Comparison of ENCODE assay signal across 12 mouse cellular contexts in genomic region chr3:142561045-142561646, GRCm38 (mm10). TPM values are rescaled to one million over a fixed set of nuclear protein-coding genes. Genes with fewer than 3 reads are reported as not detected.
DNase-seq lines count a peak whose midpoint lies in the region; ATAC-seq and TF ChIP-seq lines count a peak whose summit lies in the region.
"Had no signal": no experiment of that assay in that cellular context is flagged by ENCODE, and none has a peak within 500 bp of the region (broad histone marks: within the 10 kb centered on the region; RNA-seq: fewer than 3 reads in every experiment).

No protein-coding gene starts in this region.

- no peak for TF ChIP-seq POLR2A in CH12.LX (IDR thresholded peaks at IDR 0.05; ENCODE audit: low read depth, low read length)

- in situ Hi-C loops in CH12.LX (cut with MboI; ENCODE audit: low pct_ligation_motif_present, low pct_unique_long_range_greater_than_20kb, low sequenced_read_pairs), result loop anchor here (5.0 to 10.0 kb wide), 2 partner anchors 69 to 144 kb away; partner anchors contain the start of genes Gbp5 and Kyat3

- peak overlapping the region; percentile 60; the same call in 1 of the 2 replicates for H3K4me2 ChIP-seq in liver, embryonic 13.5 days
- H3K4me2 ChIP-seq in CH12.LX (ENCODE audit: insufficient read depth, low read depth, poor library complexity, severe bottlenecking), result peak overlapping the region; percentile 97

- no peak; the same call in 1 of the 2 replicates for TF ChIP-seq EP300 in CH12.LX (IDR thresholded peaks at IDR 0.05; ENCODE audit: low read length)

- no peak for DNase-seq in liver, embryonic 13.5 days
- no peak for DNase-seq in liver
- no peak for DNase-seq in CH12.LX (ENCODE audit: extremely low read depth)
- DNase-seq in ovary, adult 18-20 months (ENCODE audit: low spot score), result no peak
- DNase-seq in frontal cortex, postnatal 14 days (ENCODE audit: low spot score in 2 of 2), result no peak
- DNase-seq in urinary bladder, postnatal 4 days (ENCODE audit: low spot score in 2 of 2), result no peak

- H3K4me3 ChIP-seq in liver, embryonic 13.5 days (replicated peaks), result no peak overlapping the region
- H3K4me3 ChIP-seq in CH12.LX (replicated peaks in 1 of 3; ENCODE audit: low read depth in 2 of 3, low read length in 2 of 3, poor library complexity in 1 of 3), result peak overlapping the region; percentile 55 to 69 (median 64)

- ATAC-seq in liver, embryonic 13.5 days (ENCODE audit: low read depth), result no peak
- ATAC-seq in erythroblast, adult 5-6 weeks (replicated peaks; ENCODE audit: low FRiP score, poor library complexity, severe bottlenecking), result 0 out of 2 replicates have a peak, but pooled peaks have one; percentile 25
- peak; percentile 4; the same call in 1 of the 2 replicates for ATAC-seq in megakaryocyte progenitor cell, adult 5-6 weeks (replicated peaks; ENCODE audit: poor library complexity)

- 0 out of 2 replicates have a peak, but pooled peaks cover 3% of the 10 kb centered on the region for H3K4me1 ChIP-seq in liver, embryonic 13.5 days (replicated peaks)
- H3K4me1 ChIP-seq in CH12.LX (ENCODE audit: control insufficient read depth in 1 of 2, insufficient read depth in 2 of 2), result peaks cover 12 to 35% of the 10 kb centered on the region in 2 experiments
- H3K4me1 ChIP-seq: heart, embryonic 10.5 days; hindbrain, embryonic 15.5 days; lung, embryonic 15.5 days had no signal

- H3K27me3 ChIP-seq in liver, embryonic 13.5 days, result no peaks in the 10 kb centered on the region
- H3K27me3 ChIP-seq in CH12.LX (replicated peaks), result no peaks in the 10 kb centered on the region
- H3K27me3 ChIP-seq: hindbrain, embryonic 15.5 days; lung, embryonic 15.5 days had no signal

- H3K9me3 ChIP-seq in liver, embryonic 13.5 days (replicated peaks), result no peaks in the 10 kb centered on the region
- H3K9me3 ChIP-seq in CH12.LX (replicated peaks; ENCODE audit: low read length), result no peaks in the 10 kb centered on the region
- H3K9me3 ChIP-seq: heart, embryonic 10.5 days; hindbrain, embryonic 15.5 days; lung, embryonic 15.5 days had no signal

- no peak overlapping the region for H3K9ac ChIP-seq in liver, embryonic 13.5 days
- peak overlapping the region; percentile 78 for H3K9ac ChIP-seq in CH12.LX (ENCODE audit: insufficient read depth, low read depth)
- H3K9ac ChIP-seq: hindbrain, embryonic 15.5 days had no signal

- no peak for TF ChIP-seq CTCF in CH12.LX (conservative IDR thresholded peaks at IDR 0.05 in 1 of 2, IDR thresholded peaks at IDR 0.05 in 1 of 2; ENCODE audit: low read depth in 2 of 2, low read length in 2 of 2)

- 66% methylated on average over 14 of the region's 14 CpGs for whole genome bisulfite sequencing in liver, embryonic 13.5 days (ENCODE audit: insufficient replicate concordance)

- no peak overlapping the region for H3K27ac ChIP-seq in liver, embryonic 13.5 days
- H3K27ac ChIP-seq in CH12.LX (ENCODE audit: insufficient read depth, low read depth), result peak overlapping the region; percentile 92; the same call in 1 of the 2 replicates
- H3K27ac ChIP-seq: hindbrain, embryonic 15.5 days had no signal

- dilution Hi-C loops in CH12.LX (cut with MboI; ENCODE audit: extremely low pct_ligation_motif_present, extremely low pct_unique_long_range_greater_than_20kb, low sequenced_read_pairs), result no loop called here

- no peak for TF ChIP-seq RAD21 in CH12.LX (IDR thresholded peaks at IDR 0.05; ENCODE audit: low read depth, low read length)

- H3K79me2 ChIP-seq in CH12.LX (replicated peaks; ENCODE audit: control insufficient read depth, extremely low read depth, insufficient read depth, poor library complexity, severe bottlenecking), result peaks cover 18% of the 10 kb centered on the region

- H3K36me3 ChIP-seq in liver, embryonic 13.5 days, result no peaks in the 10 kb centered on the region
- H3K36me3 ChIP-seq in CH12.LX (replicated peaks in 1 of 2; ENCODE audit: control insufficient read depth in 1 of 2, insufficient read depth in 1 of 2, low read length in 1 of 2), result peaks cover 18 to 35% of the 10 kb centered on the region in 2 experiments
- H3K36me3 ChIP-seq: heart, embryonic 10.5 days; hindbrain, embryonic 15.5 days; lung, embryonic 15.5 days had no signal

TF ChIP-seq in CH12.LX, 34 proteins besides CTCF, POLR2A, EP300 and RAD21 (continues in another document):
- TF ChIP-seq POLR2AphosphoS2 (IDR thresholded peaks at IDR 0.05; ENCODE audit: low read depth, low read length) (0 out of 2 replicates have a peak, but pooled peaks have one; percentile 6), ETS1 (conservative IDR thresholded peaks at IDR 0.05; ENCODE audit: low read depth, low read length) (no peak), ELF1 (IDR thresholded peaks at IDR 0.05; ENCODE audit: low read depth, low read length) (no peak), PAX5 (IDR thresholded peaks at IDR 0.05; ENCODE audit: low read length) (no peak), TBP (conservative IDR thresholded peaks at IDR 0.05; ENCODE audit: low read depth, low read length) (no peak), JUND (conservative IDR thresholded peaks at IDR 0.05; ENCODE audit: low read depth, low read length) (no peak), BHLHE40 (IDR thresholded peaks at IDR 0.05; ENCODE audit: low read depth, low read length) (peak; percentile 88), ZNF384 (IDR thresholded peaks at IDR 0.05; ENCODE audit: low read depth, low read length) (no peak), IRF4 (IDR thresholded peaks at IDR 0.05; ENCODE audit: low read depth, low read length) (no peak; the same call in 1 of the 2 replicates), CHD2 (IDR thresholded peaks at IDR 0.05; ENCODE audit: low read length) (no peak), USF1 (IDR thresholded peaks at IDR 0.05; ENCODE audit: low read depth, low read length) (no peak), RCOR1 (conservative IDR thresholded peaks at IDR 0.05; ENCODE audit: low read depth, low read length) (no peak), ZMIZ1 (IDR thresholded peaks at IDR 0.05; ENCODE audit: low read depth, low read length) (0 out of 2 replicates have a peak, but pooled peaks have one; percentile 14), JUN (IDR thresholded peaks at IDR 0.05; ENCODE audit: insufficient read depth, low read depth, low read length) (no peak; the same call in 1 of the 2 replicates), HCFC1 (IDR thresholded peaks at IDR 0.05; ENCODE audit: low read depth, low read length) (no peak), ZKSCAN1 (IDR thresholded peaks at IDR 0.05; ENCODE audit: borderline replicate concordance, low read depth, low read length) (no peak), NRF1 (IDR thresholded peaks at IDR 0.05; ENCODE audit: low read depth, low read length) (no peak), MAX (IDR thresholded peaks at IDR 0.05; ENCODE audit: low read length) (peak; percentile 95), MXI1 (IDR thresholded peaks at IDR 0.05; ENCODE audit: low read depth, low read length) (peak; percentile 96), MYC (IDR thresholded peaks at IDR 0.05; ENCODE audit: low read depth, low read length) (peak; percentile 97), NELFE (IDR thresholded peaks at IDR 0.05; ENCODE audit: low read depth, low read length) (no peak), E2F4 (IDR thresholded peaks at IDR 0.05; ENCODE audit: insufficient replicate concordance, low read depth, low read length) (no peak), MAZ (IDR thresholded peaks at IDR 0.05; ENCODE audit: low read depth, low read length) (0 out of 2 replicates have a peak, but pooled peaks have one; percentile 15), ZC3H11A (IDR thresholded peaks at IDR 0.05; ENCODE audit: low read depth, low read length) (no peak), UBTF (IDR thresholded peaks at IDR 0.05; ENCODE audit: low read depth, low read length) (no peak)

RNA-seq across cellular contexts. Expression of gene Gbp3, which starts 1.3 kb away (rescaled TPM):
- polyA plus RNA-seq in liver, embryonic 13.5 days (2015; fragmentation: Nextera tagmentation; extraction: Ambion mirVana), result 1.2 and 1.6 TPM in 2 replicates
- total RNA-seq in CH12.LX (2012; rRNA removed) (80.8 and 91.4 TPM in 2 replicates), CH12.LX (2014; rRNA removed) (89.0 and 99.1 TPM in 2 replicates)
- 90.6 and 111 TPM in 2 replicates for polyA plus RNA-seq in CH12.LX (2012; ENCODE audit: insufficient read length, low read depth)
- total RNA-seq in erythroblast, adult 5-6 weeks (2015; ENCODE audit: low replicate concordance), result 0.42 and 6.0 TPM in 2 replicates
- total RNA-seq in erythroblast, adult 5-6 weeks (2017; ENCODE audit: low replicate concordance), result 2.2 and 10.2 TPM in 2 replicates
- 38.6 and 48.9 TPM in 2 replicates for total RNA-seq in megakaryocyte progenitor cell, adult 5-6 weeks (2015)
- 68.1 and 72.0 TPM in 2 replicates for total RNA-seq in megakaryocyte progenitor cell, adult 5-6 weeks (2017)

RNA-seq across cellular contexts. Expression of gene Gbp7, which starts 31.0 kb away (rescaled TPM):
- polyA plus RNA-seq in liver, embryonic 13.5 days (2015; fragmentation: Nextera tagmentation; extraction: Ambion mirVana), result 3.1 and 3.2 TPM in 2 replicates
- total RNA-seq in CH12.LX (2012; rRNA removed) (5.7 and 8.1 TPM in 2 replicates), CH12.LX (2014; rRNA removed) (2.7 and 2.8 TPM in 2 replicates)
- polyA plus RNA-seq in CH12.LX (2012; ENCODE audit: insufficient read length, low read depth), result 2.5 and 2.7 TPM in 2 replicates
- total RNA-seq in erythroblast, adult 5-6 weeks (2015; ENCODE audit: low replicate concordance), result 12.1 and 18.2 TPM in 2 replicates
- 10.6 and 13.0 TPM in 2 replicates for total RNA-seq in erythroblast, adult 5-6 weeks (2017; ENCODE audit: low replicate concordance)
- 25.5 and 25.6 TPM in 2 replicates for total RNA-seq in megakaryocyte progenitor cell, adult 5-6 weeks (2015)
- 22.4 and 27.9 TPM in 2 replicates for total RNA-seq in megakaryocyte progenitor cell, adult 5-6 weeks (2017)

RNA-seq across cellular contexts. Expression of gene Gbp2b, which starts 33.5 kb away (rescaled TPM):
- not detected in 2 replicates for polyA plus RNA-seq in liver, embryonic 13.5 days (2015; fragmentation: Nextera tagmentation; extraction: Ambion mirVana)
- total RNA-seq in CH12.LX (2012; rRNA removed) (0.04 and 0.08 TPM in 2 replicates), CH12.LX (2014; rRNA removed) (0.55 and 0.74 TPM in 2 replicates)
- 0.41 and 0.55 TPM in 2 replicates for polyA plus RNA-seq in CH12.LX (2012; ENCODE audit: insufficient read length, low read depth)
- not detected in 2 replicates for total RNA-seq in erythroblast, adult 5-6 weeks (2015; ENCODE audit: low replicate concordance)
- total RNA-seq in erythroblast, adult 5-6 weeks (2017; ENCODE audit: low replicate concordance), result 0.60 TPM in 1 of 2 replicates, not detected in the other
- not detected in 2 replicates for total RNA-seq in megakaryocyte progenitor cell, adult 5-6 weeks (2015)
- not detected in 2 replicates for total RNA-seq in megakaryocyte progenitor cell, adult 5-6 weeks (2017)
- total RNA-seq: MEL had no signal
- polyA plus RNA-seq: heart, embryonic 10.5 days; hindbrain, embryonic 15.5 days; lung, embryonic 15.5 days had no signal

RNA-seq across cellular contexts. Expression of gene Gbp2, which starts 59.3 kb away (rescaled TPM):
- 2.1 and 2.6 TPM in 2 replicates for polyA plus RNA-seq in liver, embryonic 13.5 days (2015; fragmentation: Nextera tagmentation; extraction: Ambion mirVana)
- total RNA-seq in CH12.LX (2012; rRNA removed) (13.3 and 22.5 TPM in 2 replicates), CH12.LX (2014; rRNA removed) (48.4 and 51.1 TPM in 2 replicates)
- polyA plus RNA-seq in CH12.LX (2012; ENCODE audit: insufficient read length, low read depth), result 36.5 and 42.6 TPM in 2 replicates
- total RNA-seq in erythroblast, adult 5-6 weeks (2015; ENCODE audit: low replicate concordance), result 2.7 and 3.1 TPM in 2 replicates
- 2.2 and 4.3 TPM in 2 replicates for total RNA-seq in erythroblast, adult 5-6 weeks (2017; ENCODE audit: low replicate concordance)
- 5.0 and 7.6 TPM in 2 replicates for total RNA-seq in megakaryocyte progenitor cell, adult 5-6 weeks (2015)
- 9.1 and 9.8 TPM in 2 replicates for total RNA-seq in megakaryocyte progenitor cell, adult 5-6 weeks (2017)
